Mouse (Mus musculus) megakaryocyte, adult 5-6 weeks (primary cell): ENCODE results near the gene Gba2. TPM values are rescaled to one million over a fixed set of nuclear protein-coding genes. Genes with fewer than 3 reads are reported as not detected.

Experiments used
- ATAC-seq: 2 replicates; pipeline ENCODE4 v1.8.0; 2016; ENCODE audit warnings: mild to moderate bottlenecking, inconsistent platforms; ENCODE audit not compliant: poor library complexity, severe bottlenecking
- total RNA-seq, 2 experiments: library from RNA; stranded (forward) in 1 of 2; stranded (reverse) in 1 of 2; fragments of 153-499, 151-499 nt in 1 of 2; fragments of 221-1000, 200-1000 nt in 1 of 2; gene quantifications; 2 replicates each; pipeline versions ENCODE4 v1.2.3 to v1.2.4; 2015 to 2017

The Gba2 gene
- total RNA-seq, 2 experiments from 2014 or later: 8.5 to 9.8 TPM

DNA sequence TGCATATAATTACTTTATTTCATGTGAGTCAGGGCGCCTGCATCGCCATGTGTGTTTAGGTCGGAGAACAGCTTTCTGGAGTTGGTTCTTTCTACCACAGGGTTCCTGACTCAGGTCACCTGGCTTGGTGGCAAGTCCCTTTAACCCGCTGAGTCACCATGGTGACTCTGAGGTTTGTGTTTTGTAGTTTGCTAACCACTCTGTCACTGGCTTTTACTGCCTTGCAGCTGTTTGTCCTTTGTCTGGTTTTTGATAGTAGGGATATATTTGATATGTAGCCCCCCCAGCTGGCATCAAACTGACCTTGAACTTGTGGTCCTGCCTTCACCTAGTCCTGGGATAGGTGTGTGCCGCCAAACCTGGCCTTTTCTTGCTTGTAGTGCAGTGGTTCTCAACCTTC, 3.6 kb upstream of the Gba2 start:
- ATAC-seq: no peak

DNA sequence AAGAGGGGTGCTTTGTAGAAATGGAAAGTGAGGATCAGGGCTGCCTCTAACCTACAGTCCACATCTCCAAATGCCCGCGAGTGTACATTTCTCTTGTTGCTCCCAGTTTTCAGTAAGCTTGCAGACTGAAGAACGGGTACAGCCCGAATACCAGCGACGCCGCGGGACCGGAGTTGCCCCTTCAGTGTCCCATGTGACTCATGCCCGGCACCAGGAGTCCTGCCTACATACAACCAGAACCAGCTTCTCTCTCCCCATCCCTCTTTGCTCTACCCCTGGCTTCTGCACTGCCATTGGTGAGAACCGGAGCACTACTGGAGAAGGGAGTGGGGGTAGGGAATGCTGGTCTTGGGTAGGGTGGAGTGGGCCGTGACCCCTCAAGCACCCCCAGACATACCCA, 2.7 kb upstream of the Gba2 start:
- ATAC-seq: no peak

DNA sequence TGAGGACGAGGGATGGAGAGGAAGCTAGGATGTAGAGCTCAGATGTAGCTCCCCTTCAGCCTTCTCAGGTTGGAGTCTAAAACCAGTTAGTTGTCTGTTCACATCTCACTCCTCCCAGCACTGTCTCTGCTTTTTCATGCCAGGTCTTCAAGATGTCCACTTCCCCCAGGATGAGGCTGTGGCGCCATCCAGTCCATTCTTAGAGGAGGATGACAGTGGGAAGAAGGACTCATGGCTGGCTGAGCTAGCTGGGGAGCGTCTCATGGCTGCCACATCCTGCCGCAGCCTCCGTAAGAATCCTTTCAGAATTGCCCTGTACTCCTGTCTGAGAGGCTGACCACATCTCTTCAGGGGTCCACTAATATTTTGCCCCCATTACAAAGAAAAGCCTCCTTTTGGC, 2.0 kb upstream of the Gba2 start:
- ATAC-seq: no peak

DNA sequence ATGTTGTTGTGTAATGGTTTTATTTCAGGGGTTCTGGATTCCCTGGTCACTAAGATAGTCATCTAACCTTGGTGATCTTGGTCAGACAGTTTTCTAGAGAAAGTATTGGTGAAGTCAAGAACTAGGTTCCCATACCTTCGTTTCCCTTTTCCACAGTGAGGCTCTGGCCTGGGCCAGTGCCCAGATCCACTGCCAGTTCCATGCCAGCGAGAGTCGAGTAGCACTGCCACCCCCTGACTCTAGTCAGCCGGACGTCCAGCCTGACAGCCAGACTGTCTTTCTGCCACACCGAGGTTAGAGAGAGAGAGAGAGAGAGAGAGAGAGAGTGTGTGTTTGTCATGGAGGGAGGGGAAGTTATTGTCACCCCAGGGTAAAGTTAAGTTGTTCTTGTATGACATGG, 1.1 kb upstream of the Gba2 start:
- no peak for ATAC-seq

DNA sequence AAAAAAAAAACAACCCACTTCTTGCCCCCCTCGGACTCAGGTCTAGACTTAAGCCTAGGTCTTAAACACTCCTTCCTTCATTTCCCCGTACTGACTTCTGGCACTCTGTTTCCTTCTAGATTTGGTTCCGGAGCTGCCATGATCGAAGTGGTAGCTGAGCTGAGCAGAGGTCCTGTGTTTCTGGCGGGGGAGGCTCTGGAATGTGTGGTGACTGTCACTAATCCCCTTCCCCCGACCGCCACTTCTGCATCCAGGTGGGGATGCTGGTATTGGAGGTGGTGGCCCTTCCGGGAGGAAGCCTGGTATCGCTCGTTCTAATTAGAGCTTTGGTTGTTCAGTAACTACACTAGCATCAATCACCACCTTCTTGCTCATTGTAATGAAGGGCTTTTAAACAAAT, 583 bp upstream of the Gba2 start:
- ATAC-seq: no peak

DNA sequence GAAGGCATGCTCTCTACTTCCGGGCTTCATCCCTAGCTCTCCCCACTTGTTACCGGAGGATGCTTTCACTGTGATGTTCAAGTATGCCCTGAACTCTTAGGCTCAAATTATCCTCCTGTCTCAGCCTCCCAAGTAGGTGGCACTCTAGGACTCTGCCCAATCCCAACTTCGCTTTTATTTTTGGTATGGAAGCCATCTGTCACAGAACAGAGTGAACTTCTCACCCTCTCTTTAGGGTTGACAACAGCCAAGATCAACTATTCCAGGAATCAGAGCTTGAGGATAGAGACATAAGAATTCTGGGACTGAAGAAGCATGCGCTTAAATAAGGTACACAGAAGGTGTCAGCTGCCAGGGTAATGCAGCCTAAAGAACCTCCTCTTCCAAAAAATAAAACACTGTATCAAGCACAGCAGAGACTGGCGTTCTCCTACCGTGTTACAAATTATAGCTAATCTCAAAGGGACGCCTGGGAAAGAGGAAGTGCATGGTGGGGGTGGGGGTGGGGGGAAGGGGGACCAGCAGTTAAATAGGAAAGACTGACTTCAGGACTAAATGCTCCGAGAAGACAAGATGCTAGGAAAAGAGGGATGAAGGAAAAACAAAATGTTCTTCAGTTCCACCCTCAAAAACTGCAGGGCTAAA, 1.3 kb downstream of the Gba2 start:
- no peak for ATAC-seq

GRCm38 (mm10) chr4:43575356-43575755, 3.3 kb downstream of the Gba2 start:
- ATAC-seq: no peak

DNA sequence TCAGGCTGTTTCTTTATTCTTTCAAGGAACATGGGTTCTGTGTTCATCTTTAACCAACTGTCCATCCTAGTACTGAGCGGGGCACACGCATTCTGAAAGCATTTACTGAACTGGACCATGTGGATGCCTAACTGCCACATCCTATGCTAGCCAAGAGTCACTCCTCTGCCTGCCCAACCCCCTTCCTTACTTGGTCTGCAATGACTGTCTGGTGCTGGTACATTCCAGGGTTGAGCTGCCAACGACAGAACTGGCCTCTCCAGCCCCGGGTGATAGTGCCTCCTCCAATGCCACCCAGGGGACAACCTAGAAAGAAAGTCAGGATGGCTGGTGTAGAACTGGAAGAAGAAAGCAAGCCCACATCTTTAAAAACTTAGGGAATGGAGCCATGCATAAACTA, 5.1 kb downstream of the Gba2 start:
- no peak for ATAC-seq

DNA sequence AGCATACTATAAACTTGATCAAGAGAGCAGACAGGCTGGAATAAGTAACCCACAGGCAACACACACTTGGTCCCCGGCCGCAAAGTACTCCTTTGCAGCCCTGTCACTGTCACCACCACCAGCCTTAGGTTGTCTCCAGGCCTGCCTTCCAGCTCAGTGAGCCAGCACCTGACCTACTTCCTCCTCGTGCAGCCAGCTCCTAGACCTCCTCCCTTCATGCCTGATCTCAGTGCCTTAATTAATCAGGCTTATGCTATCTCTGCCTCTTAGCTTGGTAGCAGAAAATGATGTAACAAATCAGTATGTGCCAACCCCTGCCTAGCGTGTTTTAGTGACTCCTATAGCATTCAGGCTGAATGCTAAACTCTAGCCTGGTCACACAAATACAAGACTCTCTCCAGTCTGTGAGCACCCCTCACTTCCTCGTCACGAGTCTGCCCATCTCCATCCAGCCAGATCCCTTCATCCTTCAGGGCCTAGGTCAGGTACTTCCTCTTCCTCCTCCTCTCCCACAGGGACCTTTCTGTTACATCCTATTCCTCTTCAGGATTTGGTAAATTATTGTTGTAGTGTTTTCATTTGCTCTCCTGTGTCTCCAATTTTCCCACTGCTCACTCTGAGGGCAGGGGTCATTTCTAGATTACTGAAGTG, 7.2 kb downstream of the Gba2 start:
- ATAC-seq: no peak

DNA sequence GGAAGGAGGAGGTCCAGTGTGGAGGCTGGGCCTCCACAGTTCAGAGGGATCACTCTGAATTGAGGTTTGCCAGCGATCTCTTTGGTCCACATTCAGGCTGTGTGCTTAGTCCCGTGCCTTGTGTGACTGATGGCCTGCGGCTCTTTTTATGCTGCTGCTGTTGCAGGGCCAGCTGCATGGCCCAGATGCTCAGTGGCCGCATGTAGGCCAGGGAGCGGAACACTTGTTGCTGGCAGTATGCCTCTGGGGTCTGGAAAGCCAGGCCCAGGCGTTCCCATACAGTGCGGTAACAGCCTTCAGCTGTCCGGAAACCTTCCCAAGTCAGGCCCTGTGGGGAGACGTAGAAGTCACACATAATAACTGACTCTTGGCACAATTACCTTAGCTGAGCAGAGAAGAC, 11.5 kb downstream of the Gba2 start:
- no peak for ATAC-seq

DNA sequence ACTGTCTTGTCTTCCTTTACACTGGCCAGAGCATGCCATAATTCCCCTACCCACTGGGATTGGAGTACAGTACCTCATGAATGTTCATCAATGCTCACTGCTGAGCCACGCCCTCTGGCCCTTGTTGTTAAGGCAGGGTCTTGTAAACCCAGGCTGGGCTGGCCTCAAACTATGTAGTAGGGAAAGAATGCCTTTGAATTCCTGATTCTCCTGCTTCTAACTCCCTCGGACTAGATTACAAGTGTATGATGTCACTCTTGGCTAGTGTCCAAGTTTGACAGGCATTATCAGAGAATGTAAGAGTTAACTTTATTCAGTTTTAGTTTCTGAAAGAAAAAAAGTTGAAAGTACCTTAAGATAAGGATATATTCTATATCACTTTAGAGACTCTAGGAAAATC, 14.4 kb downstream of the Gba2 start:
- ATAC-seq: no peak

GRCm38 (mm10) chr4:43563601-43563875, 15.1 kb downstream of the Gba2 start:
- ATAC-seq: no peak

DNA sequence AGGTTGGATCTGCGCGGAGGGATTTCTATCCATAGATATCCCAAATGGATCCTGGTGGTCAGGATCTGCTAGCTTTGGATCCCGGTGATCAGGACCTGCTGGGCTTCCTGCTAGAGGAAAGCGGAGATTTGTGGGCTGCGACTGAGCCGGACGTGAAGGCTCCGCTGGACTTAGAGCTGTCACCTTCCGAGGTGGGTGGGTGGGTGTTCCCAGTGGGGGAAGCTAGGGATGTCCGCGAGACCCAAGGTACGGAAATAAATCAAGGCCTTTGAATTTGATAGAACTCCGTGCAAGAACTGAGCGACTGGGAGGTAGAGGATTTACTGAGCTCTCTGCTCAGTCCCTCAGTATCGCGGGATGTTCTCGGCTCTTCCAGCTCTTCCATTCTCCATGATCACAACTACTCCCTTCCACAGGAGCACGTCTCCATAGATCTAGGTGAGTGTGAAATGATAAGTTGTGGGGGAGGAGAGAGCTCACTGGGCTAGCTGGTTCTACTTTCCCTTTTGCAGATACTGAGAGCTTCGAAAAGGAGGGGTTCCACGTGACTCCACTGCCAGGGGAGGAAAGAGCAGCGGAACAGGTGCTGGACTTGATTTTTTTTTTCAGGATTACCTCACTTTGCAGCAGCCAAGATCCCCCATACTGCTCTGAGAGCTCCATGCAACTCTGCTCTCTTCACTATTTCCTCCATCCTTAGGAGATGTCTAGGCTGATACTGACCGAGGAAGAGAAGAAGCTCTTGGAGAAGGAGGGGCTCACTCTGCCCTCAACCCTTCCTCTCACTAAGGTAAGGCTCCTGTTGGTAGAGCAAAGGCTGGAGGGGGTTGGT, 15.7 kb downstream of the Gba2 start:
- ATAC-seq: no peak

GRCm38 (mm10) chr4:43561997-43562768, 16.5 kb downstream of the Gba2 start, which contains the start of the genes Creb3 and Tln1:
Gene Creb3, plus strand, starts transcription at chr4:43562332.
Gene Tln1, minus strand, starts transcription at chr4:43562691.
- ATAC-seq: peak; percentile 73

DNA sequence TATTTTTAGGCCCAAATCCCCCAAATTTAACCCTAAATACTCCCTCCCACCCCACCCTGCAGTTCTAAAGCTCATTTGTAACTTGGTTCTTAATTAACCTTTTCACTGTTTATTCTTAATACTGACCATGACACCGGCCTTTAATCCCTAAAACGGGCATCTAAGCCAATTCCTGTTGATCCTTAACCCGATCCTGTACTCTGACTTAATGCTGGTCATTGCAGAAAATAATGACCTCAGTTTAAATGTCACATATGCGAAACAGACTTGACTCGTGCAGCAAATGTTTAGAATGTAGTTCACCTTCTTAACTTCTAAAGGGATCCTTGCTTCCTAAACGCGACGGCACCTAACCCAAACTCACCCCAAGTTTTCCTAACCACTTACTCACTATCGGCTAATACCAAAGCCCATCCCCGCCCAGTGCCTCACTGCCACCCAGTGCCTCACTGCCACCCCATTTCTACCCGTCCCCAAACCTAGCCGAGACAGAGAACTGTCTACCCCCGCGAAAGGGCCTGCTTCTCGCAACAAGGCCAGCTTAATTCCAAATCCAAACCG, 17.2 kb downstream of the Gba2 start:
- ATAC-seq: no peak

DNA sequence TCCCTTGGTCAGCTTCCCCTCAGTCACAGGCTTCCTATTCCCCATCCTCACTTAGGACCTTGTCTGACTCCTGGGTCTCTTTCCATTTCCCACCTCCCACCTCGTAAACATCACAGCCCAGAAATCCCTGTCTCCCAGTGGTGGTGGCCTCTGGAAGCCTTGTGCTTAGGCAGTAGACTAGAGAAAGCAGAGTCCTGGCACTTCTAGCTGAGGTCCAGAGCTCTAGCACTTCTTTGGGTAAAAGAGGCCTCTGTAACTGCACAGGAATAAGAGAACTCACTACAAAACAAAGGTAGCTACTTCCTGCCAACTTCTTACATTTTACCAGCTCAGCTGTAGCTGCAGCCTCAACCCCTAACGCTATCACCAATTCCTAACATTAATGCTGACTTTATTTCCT, 17.7 kb downstream of the Gba2 start:
- ATAC-seq: no peak

- ATAC-seq: peak; percentile 59
Observed at GRCm38 (mm10) chr4:43560243-43560611, 18.4 kb downstream of the Gba2 start.

DNA sequence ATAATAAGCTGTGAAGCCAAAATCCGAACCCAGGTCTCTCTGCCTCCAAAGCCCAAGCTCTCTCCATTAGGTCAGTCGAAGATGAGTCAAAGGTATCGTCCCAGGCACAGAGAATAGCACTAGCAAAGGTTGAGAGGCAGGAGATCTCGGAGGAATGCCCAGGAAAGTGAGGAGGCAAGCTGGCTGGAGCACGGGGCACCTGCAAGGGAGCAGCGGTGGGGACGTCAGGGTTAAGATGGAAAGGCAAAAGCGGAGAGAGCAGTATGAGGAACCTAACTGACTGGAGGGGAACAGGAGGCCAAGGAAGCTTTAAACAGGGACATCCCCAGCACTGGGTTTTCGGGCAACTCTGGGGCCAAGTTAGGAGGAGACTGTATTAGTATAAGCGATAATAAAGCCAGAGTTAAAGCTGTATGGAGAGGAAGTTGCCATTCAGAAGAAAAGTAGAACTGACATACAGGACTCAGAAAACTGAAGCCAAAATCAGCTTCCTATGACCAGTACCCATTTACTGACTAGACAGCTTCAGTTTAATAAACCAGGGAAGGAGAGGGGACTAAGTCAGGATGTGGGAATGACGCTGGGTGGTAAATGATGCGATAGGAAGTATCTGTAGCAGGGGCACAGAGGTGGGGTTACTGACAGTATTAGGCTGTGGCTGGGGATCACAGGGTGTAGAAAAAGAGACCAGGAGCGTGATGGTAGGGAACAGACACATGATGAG, 19.0 kb downstream of the Gba2 start:
- no peak for ATAC-seq

DNA sequence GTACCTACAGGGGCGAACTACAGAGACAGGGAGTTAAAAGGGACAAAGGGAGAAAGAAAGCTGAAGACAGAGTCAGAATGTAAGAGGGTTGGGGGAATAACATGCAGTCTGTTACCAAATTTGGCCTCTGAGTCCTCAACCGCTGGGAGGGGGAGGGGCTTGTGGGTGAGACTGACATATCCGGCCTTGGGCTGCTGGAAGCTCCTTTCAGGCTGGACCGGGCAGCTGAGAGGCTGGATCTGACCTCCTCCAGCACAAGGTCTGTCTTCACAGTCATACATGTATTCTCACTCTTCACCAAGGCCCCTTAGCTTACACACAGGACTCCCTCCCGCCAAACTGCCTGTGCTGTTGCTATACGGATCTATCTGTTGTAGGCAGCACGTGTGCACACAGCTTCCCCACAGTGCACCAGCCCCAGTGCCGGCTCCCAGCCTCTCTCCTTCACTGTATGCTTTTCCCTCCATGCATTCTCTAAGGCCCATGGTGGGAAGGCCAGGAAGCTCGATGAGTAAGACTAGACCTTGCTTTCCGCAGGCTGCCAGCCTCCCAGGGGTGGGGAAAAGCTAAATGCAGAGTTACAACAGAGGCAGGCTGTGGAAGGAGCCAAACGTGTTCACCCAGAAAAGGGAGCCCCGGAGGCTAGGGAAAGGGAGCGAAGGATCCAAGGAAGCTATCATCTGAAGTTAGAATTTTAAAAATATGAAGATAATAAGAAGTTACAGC, 19.9 kb downstream of the Gba2 start:
- ATAC-seq: 0 out of 2 replicates have a peak, but pooled peaks have one; percentile 9
